Mouse (Mus musculus): ENCODE data around the gene Nlrp10.

- TF ChIP-seq GATA1 (IDR thresholded peaks at IDR 0.05; ENCODE audit: borderline replicate concordance, low read length) (no peak), FLI1 (IDR thresholded peaks at IDR 0.05; ENCODE audit: low read length) (no peak)
These were observed 36.0 kb upstream of the Nlrp10 start for GRCm38 (mm10) chr7:108965968-108966367.

All from megakaryocyte, embryonic 14.5 days (primary cell).